Mouse (Mus musculus): ENCODE results near the gene Chd6. TPM values are rescaled to one million over a fixed set of nuclear protein-coding genes. Genes with fewer than 3 reads are reported as not detected.

The Chd6 gene
- polyA plus RNA-seq, 1 experiment from 2014 or later, result 52.8 TPM

DNA sequence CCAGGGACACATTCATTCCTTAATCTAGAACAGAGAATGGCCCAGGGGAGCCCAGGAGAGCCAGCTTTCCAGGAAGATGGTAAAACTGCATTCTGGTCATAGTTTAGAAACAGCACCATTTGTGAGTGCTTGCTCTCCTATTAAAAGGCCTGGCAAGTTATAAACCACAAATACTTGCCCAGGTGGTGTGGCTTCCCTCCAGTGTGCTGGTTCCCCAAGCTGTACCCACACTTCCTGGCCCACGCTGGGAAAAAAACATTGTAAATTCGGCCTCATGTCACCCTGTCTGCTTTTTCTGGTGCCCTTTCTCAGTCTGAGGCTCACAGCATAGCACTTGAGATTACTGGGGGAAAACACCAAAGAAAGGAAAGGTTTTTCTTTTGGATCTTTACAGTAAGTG is 55.1 kb downstream of the Chd6 start:
- H3K27me3 ChIP-seq (ENCODE audit: control insufficient read depth, insufficient read depth, low read length), result no peaks in the 10 kb centered on the region
- H3K4me3 ChIP-seq (ENCODE audit: low read depth, low read length), result no peak overlapping the region
- DNase-seq (ENCODE audit: low spot score) (no peak), ATAC-seq (ENCODE audit: low FRiP score) (no peak)
- H3K27ac ChIP-seq (ENCODE audit: low read depth, low read length), result no peak overlapping the region
- H3K4me1 ChIP-seq (replicated peaks; ENCODE audit: control insufficient read depth, insufficient read depth, low read length), result no peaks in the 10 kb centered on the region
- no peak overlapping the region for H3K9ac ChIP-seq (ENCODE audit: low read depth, low read length)
- no peak overlapping the region for H3K4me2 ChIP-seq (replicated peaks; ENCODE audit: low read depth, low read length)
- WGBS, result 82% methylated on average over 2 of the region's 2 CpGs
- H3K36me3 ChIP-seq (ENCODE audit: control insufficient read depth, insufficient read depth, low read length), result peaks cover 2% of the 10 kb centered on the region; the same call in 1 of the 2 replicates
- no peaks in the 10 kb centered on the region for H3K9me3 ChIP-seq (ENCODE audit: control insufficient read depth, low read length)

DNA sequence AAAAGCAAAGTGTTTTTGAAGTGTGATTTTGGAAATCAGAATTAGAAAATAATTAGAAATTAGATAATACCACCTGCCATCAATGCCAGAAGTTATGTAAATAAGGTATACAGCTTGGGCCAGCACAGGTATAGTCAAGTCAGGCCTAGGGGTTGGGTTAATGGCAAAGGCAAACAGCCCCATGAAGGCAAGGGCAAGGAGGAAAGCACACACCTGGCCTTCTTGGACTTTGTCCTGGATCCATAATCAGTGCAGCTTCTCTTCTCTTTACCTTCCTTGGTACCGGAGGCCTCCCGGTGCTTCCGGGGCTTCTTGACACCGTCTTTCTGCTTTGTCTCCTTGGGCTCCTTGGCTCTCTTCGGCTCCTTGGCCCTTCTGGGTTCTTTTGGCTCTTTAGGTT is 56.7 kb downstream of the Chd6 start:
- Histone ChIP-seq H3K4me1 (replicated peaks; ENCODE audit: control insufficient read depth, insufficient read depth, low read length) (no peaks in the 10 kb centered on the region), H3K9ac (ENCODE audit: low read depth, low read length) (no peak overlapping the region), H3K4me3 (ENCODE audit: low read depth, low read length) (no peak overlapping the region), H3K36me3 (ENCODE audit: control insufficient read depth, insufficient read depth, low read length) (peaks cover 2% of the 10 kb centered on the region; the same call in 1 of the 2 replicates), H3K27me3 (ENCODE audit: control insufficient read depth, insufficient read depth, low read length) (no peaks in the 10 kb centered on the region), H3K27ac (ENCODE audit: low read depth, low read length) (no peak overlapping the region), H3K4me2 (replicated peaks; ENCODE audit: low read depth, low read length) (no peak overlapping the region), H3K9me3 (ENCODE audit: control insufficient read depth, low read length) (no peaks in the 10 kb centered on the region)
- no peak for ATAC-seq (ENCODE audit: low FRiP score)
- 97% methylated on average over 5 of the region's 5 CpGs for WGBS
- no peak for DNase-seq (ENCODE audit: low spot score)

DNA sequence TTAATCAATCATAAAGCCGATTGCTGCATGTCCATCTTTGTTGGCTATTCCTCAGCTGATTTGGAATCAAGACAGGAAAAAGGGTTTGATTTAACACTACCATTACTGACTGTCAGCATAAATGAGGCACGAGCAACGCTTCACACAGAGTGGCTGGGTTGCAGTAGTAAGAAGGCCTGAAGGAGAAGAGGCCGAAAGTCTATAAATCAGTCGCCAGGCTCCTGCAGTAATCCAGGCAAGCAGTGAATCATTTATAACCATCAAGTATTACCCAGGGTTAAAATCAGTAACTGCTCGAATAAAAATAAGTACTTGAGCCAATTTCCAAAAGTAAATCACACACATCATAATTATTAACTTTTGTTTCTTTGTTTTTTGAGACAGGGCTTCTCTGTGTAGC is 59.4 kb downstream of the Chd6 start:
- H3K27me3 ChIP-seq (ENCODE audit: control insufficient read depth, insufficient read depth, low read length), result no peaks in the 10 kb centered on the region

DNA sequence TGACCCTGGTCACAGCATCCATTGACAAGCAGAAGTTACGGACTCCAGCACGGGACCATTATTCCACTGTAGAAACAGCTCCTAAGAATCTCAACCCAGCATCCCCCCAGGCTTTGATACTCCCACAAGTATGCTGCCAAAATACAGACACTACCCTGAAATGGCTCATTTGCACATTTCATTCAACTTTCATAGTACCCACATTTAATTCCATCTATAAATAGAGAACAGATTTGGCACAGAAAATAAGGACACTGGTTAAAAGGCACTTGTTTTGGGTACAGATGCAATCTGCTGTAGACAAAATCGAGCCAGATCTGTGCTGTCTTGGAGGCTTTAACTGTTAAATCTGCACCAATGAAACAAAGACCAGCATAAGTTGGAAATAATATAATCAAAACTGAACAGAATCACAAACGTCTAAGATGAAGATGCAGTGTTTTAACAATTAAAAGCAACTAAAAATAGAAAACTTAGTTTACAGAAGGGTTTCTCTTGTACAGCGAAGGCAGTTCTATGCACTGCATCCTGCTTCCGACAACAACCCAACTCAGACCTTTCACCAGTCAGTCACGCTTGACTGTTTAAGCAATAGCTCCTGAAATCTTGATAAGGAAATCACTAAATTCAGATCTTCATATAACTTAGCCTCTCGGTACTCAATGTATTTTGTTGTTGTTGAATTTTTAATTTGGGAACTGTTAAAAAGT is 64.2 kb downstream of the Chd6 start:
- 96% methylated on average over 8 of the region's 8 CpGs for WGBS
- Histone ChIP-seq H3K36me3 (ENCODE audit: control insufficient read depth, insufficient read depth, low read length) (no peaks in the 10 kb centered on the region), H3K4me3 (ENCODE audit: low read depth, low read length) (no peak overlapping the region), H3K4me1 (replicated peaks; ENCODE audit: control insufficient read depth, insufficient read depth, low read length) (no peaks in the 10 kb centered on the region), H3K27ac (ENCODE audit: low read depth, low read length) (no peak overlapping the region), H3K9ac (ENCODE audit: low read depth, low read length) (no peak overlapping the region), H3K9me3 (ENCODE audit: control insufficient read depth, low read length) (no peaks in the 10 kb centered on the region), H3K4me2 (replicated peaks; ENCODE audit: low read depth, low read length) (no peak overlapping the region), H3K27me3 (ENCODE audit: control insufficient read depth, insufficient read depth, low read length) (no peaks in the 10 kb centered on the region)
- DNase-seq (ENCODE audit: low spot score), result no peak
- ATAC-seq (ENCODE audit: low FRiP score), result no peak

More for the DNA sequence above, 59.4 kb downstream of the Chd6 start:
- Histone ChIP-seq H3K9ac (ENCODE audit: low read depth, low read length) (no peak overlapping the region), H3K4me3 (ENCODE audit: low read depth, low read length) (no peak overlapping the region), H3K27ac (ENCODE audit: low read depth, low read length) (no peak overlapping the region), H3K4me1 (replicated peaks; ENCODE audit: control insufficient read depth, insufficient read depth, low read length) (no peaks in the 10 kb centered on the region), H3K9me3 (ENCODE audit: control insufficient read depth, low read length) (no peaks in the 10 kb centered on the region), H3K36me3 (ENCODE audit: control insufficient read depth, insufficient read depth, low read length) (peaks cover 2% of the 10 kb centered on the region; the same call in 1 of the 2 replicates), H3K4me2 (replicated peaks; ENCODE audit: low read depth, low read length) (no peak overlapping the region)
- no peak for ATAC-seq (ENCODE audit: low FRiP score)
- DNase-seq (ENCODE audit: low spot score), result no peak
- 81% methylated on average over 6 of the region's 6 CpGs for WGBS

DNA sequence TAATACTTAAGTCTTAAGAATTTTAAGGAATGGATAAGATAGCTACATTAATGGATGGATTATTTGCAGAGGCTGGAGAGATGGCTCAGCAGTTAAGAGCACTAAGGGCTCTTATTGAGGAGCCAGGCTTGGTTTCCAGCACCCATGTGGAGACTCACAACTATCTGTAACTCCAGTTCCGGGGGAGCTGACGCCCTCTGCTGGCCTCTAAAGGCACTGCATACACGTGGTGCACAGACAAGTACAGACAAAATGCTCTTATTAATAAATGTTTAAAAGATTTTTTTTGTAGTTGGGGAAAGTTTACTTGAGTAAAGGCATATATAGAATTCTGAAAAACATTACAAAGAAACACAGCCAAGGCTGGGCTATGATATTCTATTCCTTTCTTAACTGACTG is 66.0 kb downstream of the Chd6 start:
- ATAC-seq (ENCODE audit: low FRiP score), result no peak
- H3K9ac ChIP-seq (ENCODE audit: low read depth, low read length), result no peak overlapping the region
- DNase-seq (ENCODE audit: low spot score), result peak; percentile 15
- H3K4me2 ChIP-seq (replicated peaks; ENCODE audit: low read depth, low read length), result no peak overlapping the region
- H3K9me3 ChIP-seq (ENCODE audit: control insufficient read depth, low read length), result no peaks in the 10 kb centered on the region
- 0 out of 2 replicates have a peak, but pooled peaks cover 3% of the 10 kb centered on the region for H3K36me3 ChIP-seq (ENCODE audit: control insufficient read depth, insufficient read depth, low read length)
- WGBS, result 68% methylated on average over 3 of the region's 3 CpGs
- H3K27ac ChIP-seq (ENCODE audit: low read depth, low read length), result no peak overlapping the region
- no peak overlapping the region for H3K4me3 ChIP-seq (ENCODE audit: low read depth, low read length)
- no peaks in the 10 kb centered on the region for H3K27me3 ChIP-seq (ENCODE audit: control insufficient read depth, insufficient read depth, low read length)
- no peaks in the 10 kb centered on the region for H3K4me1 ChIP-seq (replicated peaks; ENCODE audit: control insufficient read depth, insufficient read depth, low read length)

DNA sequence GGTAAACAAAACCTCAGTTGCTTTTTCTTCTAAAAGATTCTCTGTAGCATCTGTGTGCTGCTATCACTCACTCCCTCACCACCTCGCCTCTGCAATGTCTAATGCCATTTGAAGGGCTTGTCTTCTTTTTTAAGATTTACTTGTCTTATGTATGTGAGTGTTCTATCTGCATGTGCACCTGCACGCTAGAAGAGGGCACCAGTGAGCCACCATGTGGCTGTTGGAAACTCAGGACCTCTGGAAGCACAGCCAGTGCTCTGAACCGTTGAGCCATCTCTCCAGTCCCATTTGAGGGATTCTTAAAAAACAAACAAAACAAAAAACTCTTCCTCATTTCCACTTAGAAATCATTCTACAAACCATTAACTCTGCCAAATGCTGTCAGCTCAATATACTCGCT is 68.1 kb downstream of the Chd6 start:
- H3K4me1 ChIP-seq (replicated peaks; ENCODE audit: control insufficient read depth, insufficient read depth, low read length), result no peaks in the 10 kb centered on the region
- no peak overlapping the region for H3K4me2 ChIP-seq (replicated peaks; ENCODE audit: low read depth, low read length)
- H3K36me3 ChIP-seq (ENCODE audit: control insufficient read depth, insufficient read depth, low read length), result 0 out of 2 replicates have a peak, but pooled peaks cover 3% of the 10 kb centered on the region
- no peak overlapping the region for H3K4me3 ChIP-seq (ENCODE audit: low read depth, low read length)
- H3K9me3 ChIP-seq (ENCODE audit: control insufficient read depth, low read length), result no peaks in the 10 kb centered on the region
- no peak overlapping the region for H3K27ac ChIP-seq (ENCODE audit: low read depth, low read length)
- DNase-seq (ENCODE audit: low spot score) (no peak), ATAC-seq (ENCODE audit: low FRiP score) (no peak)
- H3K9ac ChIP-seq (ENCODE audit: low read depth, low read length), result no peak overlapping the region
- WGBS, result 86% methylated on average over 4 of the region's 4 CpGs
- no peaks in the 10 kb centered on the region for H3K27me3 ChIP-seq (ENCODE audit: control insufficient read depth, insufficient read depth, low read length)

DNA sequence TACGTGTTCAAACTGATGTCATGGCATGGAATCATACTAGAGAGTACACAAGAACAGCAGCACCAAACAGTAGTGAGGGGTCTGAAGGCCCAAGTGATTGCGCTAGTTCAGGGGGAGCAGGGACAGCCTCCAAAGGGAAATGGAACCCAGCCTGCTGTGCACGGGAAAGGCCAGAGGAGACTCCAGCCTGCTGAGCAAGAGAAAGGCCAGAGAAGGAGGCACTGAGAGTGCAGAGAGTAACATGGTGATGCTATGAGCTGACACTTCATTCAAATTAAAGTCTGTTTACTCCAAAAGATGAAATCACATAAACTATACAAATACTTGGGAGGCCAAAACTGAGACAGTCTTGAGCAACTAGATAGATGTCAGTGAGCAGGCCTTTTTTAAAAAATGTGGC is 71.1 kb downstream of the Chd6 start:
- H3K36me3 ChIP-seq (ENCODE audit: control insufficient read depth, insufficient read depth, low read length), result 0 out of 2 replicates have a peak, but pooled peaks cover 3% of the 10 kb centered on the region
- DNase-seq (ENCODE audit: low spot score), result no peak
- no peaks in the 10 kb centered on the region for H3K27me3 ChIP-seq (ENCODE audit: control insufficient read depth, insufficient read depth, low read length)
- no peak overlapping the region for H3K4me2 ChIP-seq (replicated peaks; ENCODE audit: low read depth, low read length)
- no peak overlapping the region for H3K4me3 ChIP-seq (ENCODE audit: low read depth, low read length)
- H3K9ac ChIP-seq (ENCODE audit: low read depth, low read length), result no peak overlapping the region
- H3K9me3 ChIP-seq (ENCODE audit: control insufficient read depth, low read length), result no peaks in the 10 kb centered on the region
- no peaks in the 10 kb centered on the region for H3K4me1 ChIP-seq (replicated peaks; ENCODE audit: control insufficient read depth, insufficient read depth, low read length)
- no peak for ATAC-seq (ENCODE audit: low FRiP score)
- 95% methylated on average over 3 of the region's 3 CpGs for WGBS
- H3K27ac ChIP-seq (ENCODE audit: low read depth, low read length), result no peak overlapping the region

DNA sequence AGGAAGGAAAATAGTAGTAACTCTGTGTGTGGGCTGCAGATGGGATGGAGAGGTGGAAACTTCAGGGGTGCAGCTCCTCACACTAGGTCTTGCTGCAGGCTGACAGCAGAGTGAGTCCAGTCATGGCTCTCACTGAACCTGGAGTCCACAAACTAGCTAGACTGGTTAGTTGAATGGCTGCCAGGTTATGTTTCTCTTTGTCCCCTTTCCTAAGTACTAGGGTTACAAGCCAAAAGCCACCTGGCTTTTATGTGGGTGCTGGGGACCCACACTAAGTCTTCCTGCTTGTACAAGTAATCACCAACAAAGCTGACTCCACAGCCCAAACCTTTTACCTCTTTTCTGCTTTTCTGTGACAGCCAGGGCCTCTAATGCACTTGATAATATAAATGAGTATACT is 75.7 kb downstream of the Chd6 start:
- ATAC-seq (ENCODE audit: low FRiP score) (no peak), DNase-seq (ENCODE audit: low spot score) (no peak)
- Histone ChIP-seq H3K4me3 (ENCODE audit: low read depth, low read length) (no peak overlapping the region), H3K9me3 (ENCODE audit: control insufficient read depth, low read length) (no peaks in the 10 kb centered on the region), H3K9ac (ENCODE audit: low read depth, low read length) (no peak overlapping the region), H3K36me3 (ENCODE audit: control insufficient read depth, insufficient read depth, low read length) (0 out of 2 replicates have a peak, but pooled peaks cover 3% of the 10 kb centered on the region), H3K27ac (ENCODE audit: low read depth, low read length) (no peak overlapping the region), H3K4me1 (replicated peaks; ENCODE audit: control insufficient read depth, insufficient read depth, low read length) (no peaks in the 10 kb centered on the region), H3K27me3 (ENCODE audit: control insufficient read depth, insufficient read depth, low read length) (no peaks in the 10 kb centered on the region), H3K4me2 (replicated peaks; ENCODE audit: low read depth, low read length) (no peak overlapping the region)

DNA sequence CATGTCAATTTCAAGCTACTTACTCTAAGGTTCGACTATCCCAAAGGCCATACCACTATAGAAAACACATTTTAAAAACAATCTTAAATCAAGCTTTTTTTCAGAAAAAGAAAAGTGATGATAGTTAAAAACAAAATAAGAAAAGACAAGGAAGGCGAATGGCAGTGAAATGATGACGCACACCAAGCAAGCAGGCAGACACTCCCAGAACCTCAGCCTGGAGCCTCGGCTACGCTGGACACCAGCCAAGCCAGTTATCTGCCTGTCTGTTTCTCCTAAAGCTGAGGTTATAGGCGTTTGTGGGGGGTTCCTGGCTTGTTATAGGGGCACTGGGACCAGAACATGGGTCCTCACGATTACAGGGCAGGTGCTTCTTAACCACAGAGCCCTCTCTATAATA is 76.5 kb downstream of the Chd6 start:
- ATAC-seq (ENCODE audit: low FRiP score) (no peak), DNase-seq (ENCODE audit: low spot score) (no peak)
- Histone ChIP-seq H3K9ac (ENCODE audit: low read depth, low read length) (no peak overlapping the region), H3K4me1 (replicated peaks; ENCODE audit: control insufficient read depth, insufficient read depth, low read length) (no peaks in the 10 kb centered on the region), H3K4me3 (ENCODE audit: low read depth, low read length) (no peak overlapping the region), H3K27ac (ENCODE audit: low read depth, low read length) (no peak overlapping the region), H3K9me3 (ENCODE audit: control insufficient read depth, low read length) (no peaks in the 10 kb centered on the region), H3K36me3 (ENCODE audit: control insufficient read depth, insufficient read depth, low read length) (0 out of 2 replicates have a peak, but pooled peaks cover 3% of the 10 kb centered on the region), H3K4me2 (replicated peaks; ENCODE audit: low read depth, low read length) (no peak overlapping the region), H3K27me3 (ENCODE audit: control insufficient read depth, insufficient read depth, low read length) (no peaks in the 10 kb centered on the region)
- WGBS, result 91% methylated on average over 7 of the region's 7 CpGs
